Mouse (Mus musculus) small intestine, adult 2 months (tissue): Measurements from ENCODE around the gene Dnajc5. TPM values are rescaled to one million over a fixed set of nuclear protein-coding genes. Genes with fewer than 3 reads are reported as not detected.

Experiments used
- H3K27ac ChIP-seq: fragments of 200-500 bp; 2 replicates; pipeline ENCODE4 v1.5.1; 2012; ENCODE audit warnings: low read depth, low read length, control low read depth, inconsistent platforms; ENCODE audit not compliant: insufficient read depth
- H3K27me3 ChIP-seq: fragments of 200-500 bp; 2 replicates; pipeline ENCODE4 v1.6.1; 2012; ENCODE audit warnings: mild to moderate bottlenecking, moderate library complexity, low read length, inconsistent platforms; ENCODE audit not compliant: control insufficient read depth, insufficient read depth
- H3K36me3 ChIP-seq: fragments of 200-500 bp; 2 replicates; pipeline ENCODE4 v1.6.1; 2012; ENCODE audit warnings: mild to moderate bottlenecking, low read length, control low read depth, inconsistent platforms; ENCODE audit not compliant: control insufficient read depth, insufficient read depth
- H3K4me1 ChIP-seq: fragments of 200-500 bp; 2 replicates; pipeline ENCODE4 v1.6.1; 2012; ENCODE audit warnings: low read length, inconsistent platforms, mixed read lengths; ENCODE audit not compliant: control insufficient read depth, insufficient read depth, insufficient read length
- H3K4me3 ChIP-seq: fragments of 200-500 bp; 2 replicates; pipeline ENCODE4 v1.5.1; 2012; ENCODE audit warnings: low read depth, mild to moderate bottlenecking, control low read depth, inconsistent platforms, low read length, moderate library complexity
- CTCF ChIP-seq: fragments of 200-500 bp; IDR thresholded peaks from 2 replicates; pipeline ENCODE4 v1.5.1; 2012; ENCODE audit warnings: low read depth, mild to moderate bottlenecking, control low read depth, inconsistent platforms, low read length, moderate library complexity, mixed read lengths; ENCODE audit not compliant: insufficient replicate concordance, insufficient read length; ENCODE audit errors: extremely low read depth
- POLR2A ChIP-seq: fragments of 200-500 bp; IDR thresholded peaks from 2 replicates; pipeline ENCODE4 v1.6.1; 2012; ENCODE audit warnings: low read depth, mild to moderate bottlenecking, control low read depth, inconsistent platforms, low read length, moderate library complexity
- WGBS: fragments of 180-500 bp; shearing (Covaris S2); methylation state at CpG from one replicate; pipeline ENCODE4 v1.1.7; 2018; 5-methylcytosine and 5-hydroxymethylcytosine counted together
- polyA plus RNA-seq: library from polyadenylated mRNA; depleted of rRNA; stranded (reverse); fragments of >200 nt; gene quantifications from 2 replicates; pipeline ENCODE4 v1.2.3, GENCODE M21; 2012

Dnajc5 gene
- polyA plus RNA-seq, 1 experiment = 48.2 TPM

DNA sequence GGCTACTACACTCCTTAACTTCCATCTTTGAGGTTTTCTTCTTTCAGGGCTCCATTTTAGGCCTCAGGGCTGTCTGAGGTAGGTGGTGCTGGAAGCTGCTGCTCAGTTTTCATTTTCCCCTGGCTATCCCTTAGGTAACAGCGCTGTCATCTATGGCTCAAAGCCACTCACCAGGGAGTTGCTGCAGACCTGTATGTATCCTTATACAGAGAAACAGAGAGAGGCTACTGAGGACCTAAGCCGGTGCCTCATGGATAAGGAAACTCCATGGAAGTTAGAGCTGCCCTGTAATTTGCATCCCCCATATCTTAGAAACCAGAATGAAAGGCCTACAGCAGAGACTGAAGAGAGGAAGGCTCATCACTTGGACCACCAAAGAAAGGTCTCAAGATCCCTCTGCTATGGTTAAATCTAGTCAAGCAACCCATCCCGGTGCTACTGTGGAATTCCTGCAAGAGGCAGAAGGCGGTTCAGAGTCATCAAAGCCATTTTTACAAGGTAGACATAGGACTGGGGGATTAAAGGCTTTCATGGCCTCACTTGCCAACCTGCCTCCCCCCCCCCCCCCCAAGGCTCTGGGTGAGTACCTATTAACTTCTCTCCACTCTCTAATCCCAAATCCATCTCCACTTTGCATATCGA, 60.0 kb downstream of the Dnajc5 start:
- 63% methylated on average over 5 of the region's 5 CpGs for WGBS
- no peak for TF ChIP-seq POLR2A
- no peak for TF ChIP-seq CTCF
- Histone ChIP-seq H3K36me3 (0 out of 2 replicates have a peak, but pooled peaks cover 5% of the 10 kb centered on the region), H3K27ac (peak overlapping the region; percentile 7; the same call in 1 of the 2 replicates), H3K27me3 (no peaks in the 10 kb centered on the region), H3K4me3 (peak overlapping the region; percentile 85), H3K4me1 (peaks cover 18% of the 10 kb centered on the region)

DNA sequence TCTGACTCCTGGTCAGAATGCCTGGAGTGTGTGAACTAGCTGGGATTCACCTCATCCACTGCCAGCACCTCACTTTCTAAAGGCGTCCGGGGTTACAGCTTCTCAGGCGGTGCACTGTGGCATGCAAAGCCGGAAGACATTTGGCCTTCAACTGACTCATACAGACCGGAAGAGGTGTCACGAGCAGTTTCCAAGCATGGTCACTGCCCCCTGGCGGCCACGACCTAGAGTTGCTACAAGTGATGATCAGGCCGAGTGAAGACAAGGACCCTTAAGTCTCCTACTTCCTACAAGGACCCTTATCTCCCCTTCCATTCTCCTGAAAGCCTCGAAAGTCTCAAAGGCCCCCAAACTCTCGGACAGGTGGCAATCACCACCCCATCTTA, 60.7 kb downstream of the Dnajc5 start:
- TF ChIP-seq POLR2A (0 out of 2 replicates have a peak, but pooled peaks have one; percentile 28), CTCF (peak; percentile 94)

DNA sequence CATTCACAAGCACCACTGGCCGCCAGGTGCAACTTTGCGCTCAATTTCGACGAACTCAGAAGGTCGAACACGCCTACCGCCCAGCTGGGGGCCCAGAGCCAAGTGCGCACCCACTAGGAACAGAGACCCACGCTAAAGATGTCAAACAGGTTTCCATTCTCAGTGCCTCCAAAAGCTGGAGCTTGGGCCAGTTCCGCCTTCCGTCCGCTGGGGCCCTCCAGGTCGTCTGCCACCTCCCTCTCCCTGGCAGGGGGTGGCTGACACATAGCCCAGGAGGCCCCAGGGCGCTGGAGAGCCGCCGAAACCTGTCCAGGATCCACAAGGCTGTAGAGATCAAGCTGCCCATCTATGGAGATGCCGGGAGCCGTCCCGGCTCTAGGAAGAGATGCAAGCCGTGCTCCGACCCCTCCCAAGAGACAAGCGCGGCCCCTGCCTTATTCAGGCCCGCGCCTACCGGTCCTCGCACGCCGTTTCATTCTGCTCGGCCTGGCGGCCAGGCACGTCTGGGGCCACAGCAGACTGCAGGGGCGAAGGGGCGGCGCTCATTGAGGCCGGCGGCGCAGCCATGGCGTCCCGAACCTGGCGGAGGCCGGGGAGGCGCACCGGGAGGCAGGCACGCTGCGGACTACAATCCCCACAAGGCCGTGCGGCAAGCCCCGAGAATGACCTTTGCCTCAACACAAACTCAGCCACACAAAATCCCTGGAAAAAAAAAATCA, 61.3 kb downstream of the Dnajc5 start:
- H3K4me1 ChIP-seq = peaks cover 18% of the 10 kb centered on the region
- H3K4me3 ChIP-seq = peak overlapping the region; percentile 85
- no peaks in the 10 kb centered on the region for H3K27me3 ChIP-seq
- under 1% methylated on average over 49 of the region's 49 CpGs for WGBS
- peak overlapping the region; percentile 92 for H3K27ac ChIP-seq
- TF ChIP-seq CTCF = no peak; the same call in 1 of the 2 replicates
- peak; percentile 56; the same call in 1 of the 2 replicates for TF ChIP-seq POLR2A
- H3K36me3 ChIP-seq = peaks cover 7% of the 10 kb centered on the region; the same call in 1 of the 2 replicates

More for the DNA sequence above, 60.7 kb downstream of the Dnajc5 start:
- Histone ChIP-seq H3K27me3 (no peaks in the 10 kb centered on the region), H3K4me1 (peaks cover 18% of the 10 kb centered on the region), H3K36me3 (0 out of 2 replicates have a peak, but pooled peaks cover 5% of the 10 kb centered on the region), H3K27ac (peak overlapping the region; percentile 92), H3K4me3 (peak overlapping the region; percentile 85)
- WGBS = 0% methylated on average over 11 of the region's 11 CpGs

DNA sequence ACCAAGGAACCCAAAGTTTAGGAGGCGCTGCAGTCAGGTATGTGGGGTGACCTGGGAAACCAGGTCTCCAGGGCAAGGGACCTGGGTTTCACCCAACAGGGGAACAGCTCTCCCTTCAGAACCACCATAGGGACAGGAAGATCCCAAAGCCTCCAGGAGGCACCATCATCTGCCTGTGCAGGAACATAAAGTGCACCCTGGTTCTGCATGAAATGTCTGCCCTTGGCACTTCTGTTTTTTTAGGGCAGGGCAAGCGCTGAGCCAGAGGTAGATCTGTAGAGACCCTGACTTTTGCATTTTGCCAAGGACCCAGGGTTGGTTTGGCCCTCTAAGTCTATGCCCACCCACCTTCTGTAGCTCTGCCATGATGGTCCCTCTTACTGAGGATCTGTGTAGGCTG, 62.1 kb downstream of the Dnajc5 start:
- Histone ChIP-seq H3K27ac (no peak overlapping the region), H3K4me1 (peaks cover 18% of the 10 kb centered on the region), H3K36me3 (peaks cover 14% of the 10 kb centered on the region; the same call in 1 of the 2 replicates), H3K27me3 (no peaks in the 10 kb centered on the region), H3K4me3 (no peak overlapping the region)
- TF ChIP-seq CTCF (no peak), POLR2A (no peak)
- WGBS = 85% methylated on average over 2 of the region's 2 CpGs

DNA sequence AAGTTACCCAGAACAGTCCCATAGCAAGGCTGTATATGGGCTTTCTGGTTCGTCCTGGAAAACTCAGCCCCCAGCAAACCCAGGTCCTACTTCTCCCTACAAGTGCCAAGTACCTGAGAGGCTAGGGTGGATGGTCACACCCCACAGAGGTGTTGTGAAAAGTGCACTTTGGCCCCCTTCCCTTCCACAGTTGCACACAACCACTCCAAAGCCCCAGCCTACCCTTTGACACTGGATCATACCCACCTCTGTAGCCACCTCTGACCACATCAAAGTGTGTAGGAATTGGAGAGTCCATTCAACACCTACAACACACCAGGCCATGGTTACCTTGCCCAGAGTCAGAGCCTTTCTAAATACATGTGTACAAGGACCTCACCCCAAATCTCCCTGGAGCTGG, 62.7 kb downstream of the Dnajc5 start:
- peaks cover 18% of the 10 kb centered on the region for H3K4me1 ChIP-seq
- no peak overlapping the region for H3K27ac ChIP-seq
- 77% methylated on average over 1 of the region's 1 CpGs for WGBS
- no peak overlapping the region for H3K4me3 ChIP-seq
- H3K36me3 ChIP-seq = peaks cover 14% of the 10 kb centered on the region; the same call in 1 of the 2 replicates
- H3K27me3 ChIP-seq = no peaks in the 10 kb centered on the region
- TF ChIP-seq POLR2A (no peak), CTCF (no peak)

DNA sequence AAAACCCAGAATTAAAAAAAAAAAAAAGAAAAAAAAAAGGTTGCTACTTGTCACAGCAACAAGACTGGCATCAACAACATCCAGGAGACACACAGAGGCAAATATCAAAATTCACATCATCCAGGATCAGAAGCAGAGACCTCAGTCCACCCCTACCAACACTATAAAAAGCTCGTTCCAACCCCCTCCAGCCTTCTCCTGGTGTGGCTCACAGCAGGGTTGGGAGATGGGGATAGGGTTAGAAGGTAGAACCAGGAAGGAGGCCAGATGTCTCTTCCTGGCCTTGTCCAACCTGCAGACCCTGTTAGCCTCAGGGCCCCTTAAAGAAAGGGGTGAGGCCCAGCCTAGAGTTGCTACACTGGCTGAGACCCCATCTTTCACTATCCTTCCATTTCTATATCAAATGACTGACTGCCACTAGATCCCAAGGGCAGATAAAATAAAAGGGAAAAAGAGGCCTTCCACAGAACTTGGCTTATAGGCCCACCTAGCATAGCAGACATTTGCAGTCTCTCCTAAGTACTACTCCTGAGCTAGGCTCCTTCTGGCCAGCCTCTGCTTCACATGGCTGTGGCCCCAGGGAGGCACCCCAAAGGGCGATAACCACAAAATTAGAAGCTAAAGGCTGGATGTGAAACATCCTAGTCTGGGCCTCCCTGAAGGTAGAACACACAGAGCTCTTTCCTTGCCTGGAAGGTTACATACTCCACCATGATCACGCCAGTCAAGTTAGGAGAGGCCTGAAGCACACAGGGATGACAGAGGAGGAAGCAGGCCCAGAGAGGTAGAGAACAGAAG, 63.4 kb downstream of the Dnajc5 start:
- TF ChIP-seq POLR2A (no peak), CTCF (no peak)
- WGBS = 90% methylated on average over 3 of the region's 3 CpGs
- H3K27me3 ChIP-seq = no peaks in the 10 kb centered on the region
- H3K4me1 ChIP-seq = peaks cover 18% of the 10 kb centered on the region
- no peak overlapping the region for H3K27ac ChIP-seq
- peaks cover 14% of the 10 kb centered on the region; the same call in 1 of the 2 replicates for H3K36me3 ChIP-seq
- H3K4me3 ChIP-seq = no peak overlapping the region
